Mouse (Mus musculus): Measurements from ENCODE around the gene Spats2.
"Not testable (repeated sequence)": the region's sequence is repeated elsewhere in the genome, so short reads cannot be mapped to it uniquely, and the experiment has no call there.

GRCm38 (mm10) chr15:99253175-99253479 lies 127.4 kb downstream of the Spats2 start:
- not testable (repeated sequence) for TF ChIP-seq CTCF (IDR thresholded peaks at IDR 0.05; ENCODE audit: control insufficient read depth, insufficient read depth, insufficient read length); MYOG (IDR thresholded peaks at IDR 0.05; ENCODE audit: control insufficient read depth, extremely low read depth, insufficient read length); FOSL1 (IDR thresholded peaks at IDR 0.05; ENCODE audit: insufficient read depth, low read length, poor library complexity, severe bottlenecking); CEBPB (IDR thresholded peaks at IDR 0.05; ENCODE audit: low read depth)

All from C2C12 (cell line).